Mouse (Mus musculus): ENCODE results near the gene Slc37a1. TPM values are rescaled to one million over a fixed set of nuclear protein-coding genes. Genes with fewer than 3 reads are reported as not detected.
A peak's percentile ranks its signal among the peaks of the same experiment; 100 is the strongest.

Slc37a1 gene
- polyA plus RNA-seq, 1 experiment = 21.3 TPM

- TF ChIP-seq CTCF (IDR thresholded peaks at IDR 0.05; ENCODE audit: borderline replicate concordance, extremely low read depth, insufficient read depth, insufficient read length) = no peak
- no peak for TF ChIP-seq POLR2A (IDR thresholded peaks at IDR 0.05; ENCODE audit: borderline replicate concordance, extremely low read depth, insufficient read depth, insufficient read length, poor library complexity, severe bottlenecking)
- DNase-seq (ENCODE audit: low read depth) = no peak
Observed at GRCm38 (mm10) chr17:31259145-31259544, 27.4 kb upstream of the Slc37a1 start.

GRCm38 (mm10) chr17:31259825-31260224, 26.8 kb upstream of the Slc37a1 start:
- no peak for DNase-seq (ENCODE audit: low read depth)
- TF ChIP-seq POLR2A (IDR thresholded peaks at IDR 0.05; ENCODE audit: borderline replicate concordance, extremely low read depth, insufficient read depth, insufficient read length, poor library complexity, severe bottlenecking) = no peak
- peak; percentile 19; the same call in 1 of the 2 replicates for TF ChIP-seq CTCF (IDR thresholded peaks at IDR 0.05; ENCODE audit: borderline replicate concordance, extremely low read depth, insufficient read depth, insufficient read length)

- DNase-seq (ENCODE audit: low read depth) = no peak
Observed at GRCm38 (mm10) chr17:31260430-31260829, 26.2 kb upstream of the Slc37a1 start.

GRCm38 (mm10) chr17:31261352-31261751, 25.2 kb upstream of the Slc37a1 start:
- no peak for DNase-seq (ENCODE audit: low read depth)
- TF ChIP-seq CTCF (IDR thresholded peaks at IDR 0.05; ENCODE audit: borderline replicate concordance, extremely low read depth, insufficient read depth, insufficient read length) (no peak), POLR2A (IDR thresholded peaks at IDR 0.05; ENCODE audit: borderline replicate concordance, extremely low read depth, insufficient read depth, insufficient read length, poor library complexity, severe bottlenecking) (no peak)

More at GRCm38 (mm10) chr17:31260430-31260829, 26.2 kb upstream of the Slc37a1 start:
- TF ChIP-seq CTCF (IDR thresholded peaks at IDR 0.05; ENCODE audit: borderline replicate concordance, extremely low read depth, insufficient read depth, insufficient read length) (no peak), POLR2A (IDR thresholded peaks at IDR 0.05; ENCODE audit: borderline replicate concordance, extremely low read depth, insufficient read depth, insufficient read length, poor library complexity, severe bottlenecking) (no peak)

GRCm38 (mm10) chr17:31262715-31263114, 23.9 kb upstream of the Slc37a1 start:
- DNase-seq (ENCODE audit: low read depth) = peak; percentile 59
- TF ChIP-seq POLR2A (IDR thresholded peaks at IDR 0.05; ENCODE audit: borderline replicate concordance, extremely low read depth, insufficient read depth, insufficient read length, poor library complexity, severe bottlenecking) = no peak
- no peak for TF ChIP-seq CTCF (IDR thresholded peaks at IDR 0.05; ENCODE audit: borderline replicate concordance, extremely low read depth, insufficient read depth, insufficient read length)

GRCm38 (mm10) chr17:31263770-31264169, 22.8 kb upstream of the Slc37a1 start:
- no peak for DNase-seq (ENCODE audit: low read depth)
- TF ChIP-seq CTCF (IDR thresholded peaks at IDR 0.05; ENCODE audit: borderline replicate concordance, extremely low read depth, insufficient read depth, insufficient read length) (no peak), POLR2A (IDR thresholded peaks at IDR 0.05; ENCODE audit: borderline replicate concordance, extremely low read depth, insufficient read depth, insufficient read length, poor library complexity, severe bottlenecking) (no peak)

- DNase-seq (ENCODE audit: low read depth) = no peak
- TF ChIP-seq CTCF (IDR thresholded peaks at IDR 0.05; ENCODE audit: borderline replicate concordance, extremely low read depth, insufficient read depth, insufficient read length) = no peak
- TF ChIP-seq POLR2A (IDR thresholded peaks at IDR 0.05; ENCODE audit: borderline replicate concordance, extremely low read depth, insufficient read depth, insufficient read length, poor library complexity, severe bottlenecking) = no peak
Observed at GRCm38 (mm10) chr17:31264372-31264771, 22.2 kb upstream of the Slc37a1 start.

- DNase-seq (ENCODE audit: low read depth) = no peak
- TF ChIP-seq CTCF (IDR thresholded peaks at IDR 0.05; ENCODE audit: borderline replicate concordance, extremely low read depth, insufficient read depth, insufficient read length) (no peak), POLR2A (IDR thresholded peaks at IDR 0.05; ENCODE audit: borderline replicate concordance, extremely low read depth, insufficient read depth, insufficient read length, poor library complexity, severe bottlenecking) (no peak)
Observed at GRCm38 (mm10) chr17:31265171-31265572, 21.4 kb upstream of the Slc37a1 start.

- TF ChIP-seq CTCF (IDR thresholded peaks at IDR 0.05; ENCODE audit: borderline replicate concordance, extremely low read depth, insufficient read depth, insufficient read length) (no peak), POLR2A (IDR thresholded peaks at IDR 0.05; ENCODE audit: borderline replicate concordance, extremely low read depth, insufficient read depth, insufficient read length, poor library complexity, severe bottlenecking) (no peak)
- no peak for DNase-seq (ENCODE audit: low read depth)
Observed at GRCm38 (mm10) chr17:31265831-31266230, 20.8 kb upstream of the Slc37a1 start.

GRCm38 (mm10) chr17:31266321-31266950, 20.2 kb upstream of the Slc37a1 start:
- DNase-seq (ENCODE audit: low read depth) = no peak
- no peak for TF ChIP-seq POLR2A (IDR thresholded peaks at IDR 0.05; ENCODE audit: borderline replicate concordance, extremely low read depth, insufficient read depth, insufficient read length, poor library complexity, severe bottlenecking)
- no peak for TF ChIP-seq CTCF (IDR thresholded peaks at IDR 0.05; ENCODE audit: borderline replicate concordance, extremely low read depth, insufficient read depth, insufficient read length)

GRCm38 (mm10) chr17:31267138-31267537, 19.5 kb upstream of the Slc37a1 start:
- TF ChIP-seq CTCF (IDR thresholded peaks at IDR 0.05; ENCODE audit: borderline replicate concordance, extremely low read depth, insufficient read depth, insufficient read length) (no peak), POLR2A (IDR thresholded peaks at IDR 0.05; ENCODE audit: borderline replicate concordance, extremely low read depth, insufficient read depth, insufficient read length, poor library complexity, severe bottlenecking) (no peak)
- DNase-seq (ENCODE audit: low read depth) = no peak

- TF ChIP-seq POLR2A (IDR thresholded peaks at IDR 0.05; ENCODE audit: borderline replicate concordance, extremely low read depth, insufficient read depth, insufficient read length, poor library complexity, severe bottlenecking) (no peak), CTCF (IDR thresholded peaks at IDR 0.05; ENCODE audit: borderline replicate concordance, extremely low read depth, insufficient read depth, insufficient read length) (no peak)
- DNase-seq (ENCODE audit: low read depth) = no peak
Observed at GRCm38 (mm10) chr17:31267603-31268002, 19.0 kb upstream of the Slc37a1 start.

All from brain, embryonic 14.5 days (tissue).